ENCODE assay signal across 8 mouse cellular contexts in genomic region chr3:89843148-89843547, GRCm38 (mm10). TPM values are rescaled to one million over a fixed set of nuclear protein-coding genes. Genes with fewer than 3 reads are reported as not detected.
A peak's percentile ranks its signal among the peaks of the same experiment; 100 is the strongest.
DNase-seq lines count a peak whose midpoint lies in the region; ATAC-seq lines count a peak whose summit lies in the region.

No protein-coding gene starts in this region.

- intact Hi-C loops in gastrocnemius, postnatal 36 days (cut with DNase I) = no loop called here

- peak; percentile 58 for ATAC-seq in inflammation-experienced regulatory T-cells, adult 6 months

- DNase-seq in gastrocnemius, adult 18-20 months (ENCODE audit: low spot score) = peak; percentile 31
- no peak for DNase-seq in gastrocnemius, postnatal 36 days
- peak; percentile 34 for DNase-seq in c-Kit-positive CD71-positive TER-119-positive erythroid progenitor cells, embryonic 14.5 days (ENCODE audit: low spot score)
- peak; percentile 79 for DNase-seq in lung, postnatal 10 days
- DNase-seq in embryo, embryonic 10 days (ENCODE audit: low spot score) = no peak
- no peak for DNase-seq in urinary bladder, postnatal 25 days (ENCODE audit: low spot score)
- DNase-seq in urinary bladder, postnatal 10 days (ENCODE audit: low spot score) = no peak

RNA-seq across cellular contexts. Expression of gene She, which starts 12.0 kb away (rescaled TPM):
- total RNA-seq in gastrocnemius, adult 18-20 months (2021) = 1 to 10 TPM; 2.8 to 4.8 TPM
- total RNA-seq in gastrocnemius, postnatal 36 days (2021) = 1 to 10 TPM; 3.7 to 4.6 TPM
- polyA plus RNA-seq in inflammation-experienced regulatory T-cells, adult 6 months (2017; shearing (Covaris generic)) = 10 to 100 TPM in 1 of 3 experiments, 1 to 10 TPM in 2; 3.3 to 10.1 (median 9.1) TPM

Comparison
In these comparisons a context has a peak if more than half of its experiments do, and no peak if none do; other contexts are left out.
1. DNase-seq: peak in gastrocnemius, adult 18-20 months (single experiment), c-Kit-positive CD71-positive TER-119-positive erythroid progenitor cells, embryonic 14.5 days (single experiment) and lung, postnatal 10 days (single experiment); none in gastrocnemius, postnatal 36 days (0 of 2), embryo, embryonic 10 days (single experiment), urinary bladder, postnatal 25 days (single experiment) and urinary bladder, postnatal 10 days (single experiment).